Mouse (Mus musculus) midbrain, embryonic 10.5 days (tissue): ENCODE measurements around the gene Prkag2. TPM values are rescaled to one million over a fixed set of nuclear protein-coding genes. Genes with fewer than 3 reads are reported as not detected.

Experiments used
- DNase-seq: peaks from one replicate; pipeline ENCODE4 v3.0.0-alpha.2; 2017; ENCODE audit warnings: low spot score
- H3K27ac ChIP-seq: fragments of 300-500 bp; sonication (generic); replicated peaks from 2 replicates; pipeline ENCODE4 v1.5.1; 2016; ENCODE audit warnings: mild to moderate bottlenecking
- H3K27me3 ChIP-seq: fragments of 300-500 bp; sonication (generic); 2 replicates; pipeline ENCODE4 v1.6.1; 2016; ENCODE audit warnings: low read depth, mild to moderate bottlenecking; ENCODE audit not compliant: poor library complexity, severe bottlenecking
- H3K36me3 ChIP-seq: fragments of 300-500 bp; sonication (generic); 2 replicates; pipeline ENCODE4 v1.6.1; 2016; ENCODE audit warnings: mild to moderate bottlenecking, moderate library complexity
- H3K4me1 ChIP-seq: fragments of 300-500 bp; sonication (generic); 2 replicates; pipeline ENCODE4 v1.6.1; 2016
- H3K4me3 ChIP-seq: fragments of 300-500 bp; sonication (generic); 2 replicates; pipeline ENCODE4 v1.5.1; 2016; ENCODE audit warnings: mild to moderate bottlenecking, moderate library complexity
- H3K9me3 ChIP-seq: fragments of 300-500 bp; sonication (generic); replicated peaks from 2 replicates; pipeline ENCODE4 v1.6.1; 2016; ENCODE audit warnings: mild to moderate bottlenecking
- WGBS: fragments of 180-500 bp; shearing (Covaris S2); methylation state at CpG from one replicate; pipeline ENCODE4 v1.1.7; 2016; 5-methylcytosine and 5-hydroxymethylcytosine counted together
- polyA plus RNA-seq: library from polyadenylated mRNA; unstranded; fragments of >200 nt; fragmentation: Nextera tagmentation; extraction: Ambion mirVana; gene quantifications from 2 replicates; pipeline ENCODE4 v1.2.1, GENCODE M21; 2016

The Prkag2 gene
- polyA plus RNA-seq, 1 experiment from 2014 or later: 48.7 TPM

- no peaks in the 10 kb centered on the region for H3K9me3 ChIP-seq
- peaks cover 52% of the 10 kb centered on the region for H3K4me1 ChIP-seq
- peaks cover 45% of the 10 kb centered on the region for H3K27me3 ChIP-seq
- H3K36me3 ChIP-seq: no peaks in the 10 kb centered on the region
- H3K27ac ChIP-seq: peak overlapping the region; percentile 46; the same call in 1 of the 2 replicates
- peak overlapping the region; percentile 12; the same call in 1 of the 2 replicates for H3K4me3 ChIP-seq
- 26% methylated on average over 21 of the region's 21 CpGs for WGBS
- peak; percentile 23 for DNase-seq
These were observed 41.3 kb downstream of the Prkag2 start for GRCm38 (mm10) chr5:25058853-25059741.

DNA sequence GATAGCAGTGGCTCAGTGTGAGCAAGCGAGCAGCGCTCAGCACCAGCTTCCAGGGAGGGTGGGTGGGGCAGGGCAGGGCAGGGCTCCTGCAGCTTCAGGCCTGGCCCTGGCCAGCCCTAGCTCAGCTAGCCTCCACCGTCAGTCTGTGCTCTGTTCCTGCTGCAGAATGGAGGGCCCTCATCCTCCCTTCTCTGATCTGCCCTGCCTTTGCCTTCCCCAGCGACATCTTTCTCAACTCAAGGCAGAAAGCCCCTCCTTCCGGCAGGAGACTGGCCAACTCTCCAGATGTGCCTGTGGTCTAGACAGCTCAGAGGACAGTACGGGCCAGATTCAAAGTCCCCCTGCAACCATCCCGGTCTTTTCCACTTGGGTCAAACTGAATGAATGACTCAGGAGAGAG, 42.0 kb downstream of the Prkag2 start:
- Histone ChIP-seq H3K9me3 (no peaks in the 10 kb centered on the region), H3K27ac (no peak overlapping the region), H3K27me3 (peaks cover 45% of the 10 kb centered on the region), H3K4me3 (no peak overlapping the region), H3K4me1 (peaks cover 47% of the 10 kb centered on the region), H3K36me3 (no peaks in the 10 kb centered on the region)
- 38% methylated on average over 7 of the region's 7 CpGs for WGBS
- no peak for DNase-seq

- H3K4me1 ChIP-seq: peaks cover 39% of the 10 kb centered on the region
These were observed 45.2 kb downstream of the Prkag2 start for GRCm38 (mm10) chr5:25055288-25055687.

DNA sequence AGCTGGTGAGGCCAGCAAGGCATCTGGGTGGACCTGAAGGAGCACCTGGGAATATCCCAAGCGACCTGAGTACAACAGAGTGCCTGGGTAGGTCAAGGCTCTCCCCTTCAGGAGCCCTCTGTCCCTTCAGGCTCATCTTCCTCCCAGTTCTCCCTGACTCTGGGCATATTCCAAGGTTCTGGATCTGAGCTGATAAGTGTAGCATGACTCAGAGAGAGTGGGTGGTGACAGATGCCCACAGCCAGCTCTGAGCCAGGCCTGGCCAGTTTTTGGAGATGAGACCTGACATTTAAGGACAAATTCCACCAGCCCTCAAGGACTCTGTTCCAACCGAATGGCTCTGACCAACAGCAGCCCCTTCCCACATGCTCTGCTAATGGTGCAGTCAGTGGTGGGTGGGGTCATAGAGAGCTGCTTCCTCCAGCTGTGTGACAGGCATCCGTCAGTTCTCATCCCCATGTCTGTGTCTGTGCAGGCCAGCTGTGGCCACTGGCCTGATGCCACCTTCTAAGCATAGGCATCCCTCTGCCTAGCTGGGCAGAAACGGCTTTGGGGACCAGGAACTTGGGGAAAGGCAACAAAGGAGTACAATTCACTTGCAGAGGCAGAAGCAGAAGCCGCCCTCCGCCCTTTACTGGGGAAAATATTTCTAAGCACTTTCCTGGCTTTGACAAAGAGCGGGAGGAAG, 46.3 kb downstream of the Prkag2 start:
- H3K4me3 ChIP-seq: no peak overlapping the region
- H3K27me3 ChIP-seq: peaks cover 15% of the 10 kb centered on the region
- H3K4me1 ChIP-seq: peaks cover 31% of the 10 kb centered on the region
- 81% methylated on average over 7 of the region's 7 CpGs for WGBS
- DNase-seq: no peak
- no peak overlapping the region for H3K27ac ChIP-seq
- no peaks in the 10 kb centered on the region for H3K9me3 ChIP-seq
- H3K36me3 ChIP-seq: no peaks in the 10 kb centered on the region

More at GRCm38 (mm10) chr5:25055288-25055687, 45.2 kb downstream of the Prkag2 start:
- peaks cover 27% of the 10 kb centered on the region for H3K27me3 ChIP-seq
- no peaks in the 10 kb centered on the region for H3K36me3 ChIP-seq
- WGBS: 40% methylated on average over 4 of the region's 4 CpGs
- H3K9me3 ChIP-seq: no peaks in the 10 kb centered on the region
- 0 out of 2 replicates have a peak overlapping the region, but pooled peaks have one; percentile 49 for H3K27ac ChIP-seq
- H3K4me3 ChIP-seq: no peak overlapping the region
- DNase-seq: no peak

GRCm38 (mm10) chr5:25050827-25051226, 49.6 kb downstream of the Prkag2 start:
- 83% methylated on average over 8 of the region's 8 CpGs for WGBS
- Histone ChIP-seq H3K4me1 (peaks cover 12% of the 10 kb centered on the region), H3K4me3 (no peak overlapping the region), H3K27me3 (no peaks in the 10 kb centered on the region), H3K36me3 (no peaks in the 10 kb centered on the region), H3K9me3 (no peaks in the 10 kb centered on the region), H3K27ac (no peak overlapping the region)
- no peak for DNase-seq

DNA sequence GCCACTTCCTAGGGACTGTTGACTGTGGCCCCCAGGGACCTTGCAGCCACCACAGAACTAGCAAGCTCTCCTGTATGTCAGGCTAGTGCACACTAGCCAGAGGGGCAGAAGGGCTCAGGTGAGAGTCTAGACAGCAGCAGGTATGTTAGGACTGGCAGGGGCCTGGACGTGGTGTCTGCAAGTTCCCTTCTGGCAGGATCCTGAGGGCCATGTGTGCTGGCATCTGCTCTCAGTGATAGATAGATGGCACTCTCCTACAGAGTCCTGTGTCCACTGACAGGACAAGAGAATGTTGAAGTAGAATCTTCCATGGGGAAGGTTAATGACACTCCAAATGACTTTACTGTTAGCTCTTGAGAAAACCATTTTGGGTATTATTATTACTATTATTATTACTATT, 52.8 kb downstream of the Prkag2 start:
- no peak overlapping the region for H3K4me3 ChIP-seq

GRCm38 (mm10) chr5:25046762-25047161, 53.7 kb downstream of the Prkag2 start:
- no peaks in the 10 kb centered on the region for H3K4me1 ChIP-seq
- H3K36me3 ChIP-seq: no peaks in the 10 kb centered on the region
- H3K27me3 ChIP-seq: no peaks in the 10 kb centered on the region
- H3K9me3 ChIP-seq: no peaks in the 10 kb centered on the region
- WGBS: 82% methylated on average over 3 of the region's 3 CpGs
- DNase-seq: no peak
- H3K4me3 ChIP-seq: no peak overlapping the region
- H3K27ac ChIP-seq: no peak overlapping the region

More for the DNA sequence above, 52.8 kb downstream of the Prkag2 start:
- Histone ChIP-seq H3K27ac (no peak overlapping the region), H3K4me1 (no peaks in the 10 kb centered on the region), H3K36me3 (no peaks in the 10 kb centered on the region), H3K9me3 (no peaks in the 10 kb centered on the region), H3K27me3 (no peaks in the 10 kb centered on the region)
- WGBS: 69% methylated on average over 1 of the region's 1 CpGs
- no peak for DNase-seq

GRCm38 (mm10) chr5:25044007-25044406, 56.4 kb downstream of the Prkag2 start:
- H3K36me3 ChIP-seq: no peaks in the 10 kb centered on the region
- 88% methylated on average over 2 of the region's 2 CpGs for WGBS
- no peak overlapping the region for H3K27ac ChIP-seq
- peaks cover 3% of the 10 kb centered on the region; the same call in 1 of the 2 replicates for H3K9me3 ChIP-seq
- DNase-seq: no peak
- H3K27me3 ChIP-seq: no peaks in the 10 kb centered on the region
- H3K4me1 ChIP-seq: no peaks in the 10 kb centered on the region
- no peak overlapping the region for H3K4me3 ChIP-seq

DNA sequence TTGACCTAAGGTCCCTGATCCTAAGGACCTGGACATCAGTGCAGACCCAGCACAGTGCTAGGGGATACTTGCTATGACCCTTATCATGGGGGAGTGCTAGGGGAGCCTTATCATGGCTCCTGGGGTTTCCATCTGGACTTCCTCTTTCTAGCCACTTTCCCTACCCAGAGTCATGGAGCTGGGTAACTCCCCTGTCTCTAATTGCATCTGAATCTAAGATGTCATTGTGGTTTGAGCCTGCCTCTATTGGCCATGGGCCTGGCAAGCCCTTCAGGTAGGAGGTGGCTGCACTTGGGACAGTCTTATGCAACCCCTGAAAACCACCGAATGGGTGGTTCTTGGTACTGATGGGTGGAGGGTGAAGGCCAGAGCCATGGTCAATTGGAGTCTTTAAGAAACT, 58.5 kb downstream of the Prkag2 start:
- H3K27me3 ChIP-seq: no peaks in the 10 kb centered on the region
- H3K4me3 ChIP-seq: no peak overlapping the region
- H3K9me3 ChIP-seq: peaks cover 3% of the 10 kb centered on the region; the same call in 1 of the 2 replicates
- DNase-seq: no peak
- H3K4me1 ChIP-seq: no peaks in the 10 kb centered on the region
- H3K27ac ChIP-seq: no peak overlapping the region
- 91% methylated on average over 1 of the region's 1 CpGs for WGBS
- H3K36me3 ChIP-seq: no peaks in the 10 kb centered on the region

GRCm38 (mm10) chr5:25041307-25041706, 59.1 kb downstream of the Prkag2 start:
- no peak for DNase-seq
- Histone ChIP-seq H3K36me3 (no peaks in the 10 kb centered on the region), H3K4me1 (no peaks in the 10 kb centered on the region), H3K4me3 (no peak overlapping the region), H3K27ac (no peak overlapping the region), H3K9me3 (peaks cover 3% of the 10 kb centered on the region; the same call in 1 of the 2 replicates), H3K27me3 (no peaks in the 10 kb centered on the region)
- 50% methylated on average over 5 of the region's 5 CpGs for WGBS

- Histone ChIP-seq H3K4me1 (no peaks in the 10 kb centered on the region), H3K36me3 (no peaks in the 10 kb centered on the region), H3K9me3 (peaks cover 3% of the 10 kb centered on the region; the same call in 1 of the 2 replicates), H3K27ac (no peak overlapping the region), H3K4me3 (no peak overlapping the region), H3K27me3 (no peaks in the 10 kb centered on the region)
- no peak for DNase-seq
- 84% methylated on average over 7 of the region's 7 CpGs for WGBS
These were observed 59.5 kb downstream of the Prkag2 start for GRCm38 (mm10) chr5:25040903-25041302.

DNA sequence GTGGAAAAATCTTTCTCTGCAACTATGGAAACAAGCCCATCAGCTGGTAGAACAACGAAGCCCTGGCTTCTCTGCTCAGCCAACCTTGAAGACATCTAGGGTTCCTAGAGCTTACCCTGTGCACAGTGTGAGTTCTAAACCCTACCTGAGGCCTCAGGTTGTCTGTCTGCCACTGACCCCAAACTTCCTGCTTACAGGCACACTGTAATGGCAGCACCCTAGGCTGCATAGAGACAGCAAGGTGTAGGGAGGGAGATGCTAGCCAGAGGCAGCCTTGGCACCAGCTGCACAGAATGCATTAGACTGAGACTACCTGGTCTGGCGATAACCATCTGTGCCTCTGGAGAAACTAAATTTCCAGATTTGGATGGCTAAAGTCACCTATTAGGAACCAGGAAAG, 61.6 kb downstream of the Prkag2 start:
- DNase-seq: no peak
- WGBS: 91% methylated on average over 2 of the region's 2 CpGs
- H3K9me3 ChIP-seq: peaks cover 3% of the 10 kb centered on the region; the same call in 1 of the 2 replicates
- H3K4me3 ChIP-seq: no peak overlapping the region
- H3K27ac ChIP-seq: no peak overlapping the region
- no peaks in the 10 kb centered on the region for H3K27me3 ChIP-seq
- H3K4me1 ChIP-seq: no peaks in the 10 kb centered on the region
- H3K36me3 ChIP-seq: no peaks in the 10 kb centered on the region

DNA sequence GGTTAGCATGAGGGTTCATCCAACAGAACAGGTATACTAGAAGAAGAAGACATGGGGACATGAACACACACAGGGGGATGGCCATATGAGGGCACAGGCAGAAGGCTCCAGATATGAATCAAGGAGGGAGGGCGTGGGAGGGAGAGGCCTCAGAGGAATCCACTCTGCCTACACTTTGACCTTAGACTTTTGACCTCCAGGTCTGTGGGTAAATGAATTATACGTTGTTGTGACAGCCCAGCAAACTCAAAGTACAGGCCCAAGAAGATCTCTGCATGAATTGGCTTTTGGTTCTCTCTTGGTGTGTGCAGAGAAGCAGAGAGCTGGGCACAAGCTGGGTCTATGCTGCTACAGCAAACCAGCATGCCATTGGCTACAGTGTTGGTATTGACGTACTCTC, 65.1 kb downstream of the Prkag2 start:
- 88% methylated on average over 3 of the region's 3 CpGs for WGBS
- no peaks in the 10 kb centered on the region for H3K27me3 ChIP-seq
- no peak for DNase-seq

More for the DNA sequence above, 65.1 kb downstream of the Prkag2 start:
- Histone ChIP-seq H3K9me3 (peaks cover 3% of the 10 kb centered on the region; the same call in 1 of the 2 replicates), H3K27ac (no peak overlapping the region), H3K4me1 (no peaks in the 10 kb centered on the region), H3K36me3 (no peaks in the 10 kb centered on the region), H3K4me3 (no peak overlapping the region)
